Mouse (Mus musculus) myocyte (in vitro differentiated cells): Measurements from ENCODE around the gene Ptprd.
"Not testable (repeated sequence)": the region's sequence is repeated elsewhere in the genome, so short reads cannot be mapped to it uniquely, and the experiment has no call there.

Experiments
- CEBPB ChIP-seq: IDR thresholded peaks from 2 replicates; pipeline ENCODE4 v1.6.1; 2011; ENCODE audit warnings: mild to moderate bottlenecking, moderate library complexity; ENCODE audit not compliant: poor library complexity, insufficient read depth, severe bottlenecking
- E2F4 ChIP-seq: IDR thresholded peaks from one replicate; pipeline ENCODE4 v1.6.1; 2011; ENCODE audit warnings: mild to moderate bottlenecking, control low read depth, moderate library complexity; ENCODE audit not compliant: insufficient read depth
- MAX ChIP-seq: IDR thresholded peaks from one replicate; pipeline ENCODE4 v1.6.1; 2011; ENCODE audit warnings: low read depth, mild to moderate bottlenecking, control low read depth
- MYOD1 ChIP-seq, 3 experiments: IDR thresholded peaks; one replicate each; pipeline ENCODE4 v1.6.1; 2011; ENCODE audit warnings: control low read depth in 2 of 3, low read depth in 2 of 3, mild to moderate bottlenecking in 2 of 3, moderate library complexity in 1 of 3; ENCODE audit not compliant: insufficient read length in 2 of 3, control insufficient read depth in 1 of 3
- MYOG ChIP-seq, 3 experiments: IDR thresholded peaks; one replicate each; pipeline ENCODE4 v1.6.1; 2011; ENCODE audit warnings: control low read depth in 2 of 3, low read depth in 2 of 3, mild to moderate bottlenecking in 2 of 3; ENCODE audit not compliant: insufficient read length in 2 of 3, control insufficient read depth in 1 of 3, insufficient read depth in 1 of 3
- POLR2A ChIP-seq: IDR thresholded peaks from one replicate; pipeline ENCODE4 v1.6.1; 2011; ENCODE audit warnings: low read depth, mild to moderate bottlenecking, control low read depth, moderate library complexity; ENCODE audit not compliant: insufficient read length
- REST ChIP-seq: IDR thresholded peaks from one replicate; pipeline ENCODE4 v1.6.1; 2011; ENCODE audit warnings: mild to moderate bottlenecking, control low read depth, moderate library complexity; ENCODE audit not compliant: insufficient read depth, insufficient read length
- USF1 ChIP-seq: IDR thresholded peaks from one replicate; pipeline ENCODE4 v1.6.1; 2011; ENCODE audit warnings: low read depth, mild to moderate bottlenecking, control low read depth, moderate library complexity

- not testable (repeated sequence) for TF ChIP-seq CEBPB; POLR2A; MYOD1 (IDR thresholded peaks at IDR 0.05; ENCODE audit: control insufficient read depth in 1 of 3, insufficient read length in 2 of 3, low read depth in 2 of 3); MYOG (IDR thresholded peaks at IDR 0.05; ENCODE audit: control insufficient read depth in 1 of 3, insufficient read depth in 1 of 3, insufficient read length in 2 of 3, low read depth in 2 of 3); USF1; E2F4; MAX; REST
Measured at GRCm38 (mm10) chr4:76037178-76037577, 2174.6 kb downstream of the Ptprd start.
